Mouse (Mus musculus): ENCODE measurements at regions not wholly inside any gene's neighbourhood (a gene's known extent, or its start where the extent isn't known, plus 50 kb on each side); places are given as distances from the start of the nearest gene placed in this dataset.

DNA sequence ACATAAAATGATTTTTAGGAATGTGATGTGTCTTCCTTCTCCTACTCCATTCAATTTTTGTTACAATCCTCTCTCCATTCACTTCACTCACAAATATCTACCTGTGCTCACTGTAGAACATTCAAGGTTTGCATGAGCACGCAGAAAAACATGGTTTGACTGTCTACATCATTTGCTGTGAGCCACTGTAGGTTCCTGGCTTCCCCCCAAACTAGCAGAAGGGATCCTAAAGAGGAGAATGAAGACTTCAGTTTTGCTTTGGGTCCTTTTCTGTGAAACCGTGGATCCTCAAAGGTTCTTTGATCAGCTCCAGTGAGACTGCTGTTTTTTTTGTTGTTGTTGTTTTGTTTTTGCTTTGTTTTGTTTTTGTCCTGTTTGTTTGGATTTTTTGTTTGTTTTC, 304.1 kb upstream of the Tecrl start:
- TF ChIP-seq POLR2A (IDR thresholded peaks at IDR 0.05; ENCODE audit: borderline replicate concordance, insufficient read depth, low read length) (no peak), CTCF (IDR thresholded peaks at IDR 0.05; ENCODE audit: borderline replicate concordance, insufficient read depth, low read depth, low read length) (no peak)

Data from cerebellum, adult 2 months (tissue).